Mouse (Mus musculus) embryo, embryonic 10 days (tissue): ENCODE data around the gene Brk1.

Experiments
- DNase-seq: peaks from one replicate; pipeline ENCODE4 v3.0.0-alpha.2; 2015; ENCODE audit warnings: low spot score

Brk1 gene

DNA sequence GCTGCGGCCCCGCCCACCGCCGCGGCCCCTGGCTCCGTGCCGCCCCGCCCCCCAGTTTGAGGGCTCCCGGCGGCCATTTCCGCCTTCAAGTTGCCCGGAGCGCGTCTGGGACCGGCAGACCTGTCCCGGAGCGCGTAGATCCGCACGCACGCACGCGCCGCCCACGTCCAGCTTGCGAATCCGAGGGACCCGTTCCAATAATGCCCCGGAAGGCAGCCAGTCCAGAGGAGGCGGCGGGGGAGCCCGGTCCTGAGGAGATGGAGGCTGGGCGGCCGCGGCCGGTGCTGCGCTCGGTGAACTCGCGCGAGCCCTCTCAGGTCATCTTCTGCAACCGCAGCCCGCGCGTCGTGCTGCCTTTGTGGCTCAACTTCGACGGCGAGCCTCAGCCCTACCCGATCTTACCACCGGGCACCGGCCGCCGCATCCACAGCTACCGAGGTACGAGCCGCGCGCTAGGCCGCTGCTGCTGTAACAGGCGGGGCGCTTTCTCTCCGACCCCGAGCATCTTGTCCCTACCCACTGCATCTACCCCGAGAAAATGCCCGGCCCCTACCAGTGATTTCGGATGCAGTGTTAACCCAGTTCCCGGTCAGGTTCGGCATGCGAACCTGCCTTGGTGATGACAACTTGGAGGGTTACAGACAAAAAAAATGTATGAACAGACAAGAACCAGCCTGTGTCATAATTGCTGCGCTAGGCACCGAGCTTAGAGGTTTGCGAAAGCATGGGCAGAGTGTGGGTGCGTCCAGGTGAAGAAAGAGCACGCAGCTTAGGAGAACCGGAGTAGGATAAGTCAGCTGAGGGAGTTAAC is 19.6 kb downstream of the Brk1 start, which contains the start of gene Vhl:
Gene Vhl (plus strand): TSS at position 19 of the 811 bp plus-strand sequence.
- DNase-seq: peak; percentile 84

DNA sequence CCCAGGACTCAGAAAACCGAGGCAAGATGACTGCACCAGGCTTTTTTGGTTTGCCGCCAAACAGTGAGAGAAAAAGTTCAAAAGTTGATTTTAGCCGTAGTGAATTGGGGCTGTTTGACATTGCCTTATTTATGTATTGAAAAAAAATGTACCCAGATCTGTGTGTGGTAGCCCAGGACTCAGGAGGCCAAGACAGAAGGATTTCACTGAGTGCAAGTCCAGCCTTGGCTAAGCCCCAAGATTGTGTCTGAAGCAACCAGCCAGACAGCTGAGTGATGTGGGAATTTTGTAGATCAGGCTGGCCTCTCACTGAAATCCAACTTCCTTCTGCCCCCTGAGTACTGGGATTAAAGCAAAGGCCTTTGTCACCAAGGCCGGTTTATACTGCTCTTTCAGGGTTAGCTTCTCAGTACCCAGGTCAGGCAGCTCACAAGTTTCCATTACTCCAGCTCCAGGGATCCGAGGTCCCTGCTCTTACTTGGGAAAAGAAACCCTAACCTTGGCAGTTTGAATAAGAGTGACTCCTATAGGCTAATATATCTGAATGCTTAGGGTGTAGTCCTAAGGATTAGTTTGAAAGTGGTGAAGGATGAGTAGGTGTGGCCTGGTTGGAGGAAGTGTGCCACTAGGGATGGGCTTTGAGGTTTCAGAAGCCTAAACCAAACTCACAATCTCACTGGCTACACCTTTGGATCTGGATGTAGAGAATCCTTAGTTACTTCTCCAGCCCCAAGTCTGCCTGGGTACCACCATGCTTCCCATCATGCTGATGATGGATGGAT is 20.6 kb downstream of the Brk1 start:
- no peak for DNase-seq

DNA sequence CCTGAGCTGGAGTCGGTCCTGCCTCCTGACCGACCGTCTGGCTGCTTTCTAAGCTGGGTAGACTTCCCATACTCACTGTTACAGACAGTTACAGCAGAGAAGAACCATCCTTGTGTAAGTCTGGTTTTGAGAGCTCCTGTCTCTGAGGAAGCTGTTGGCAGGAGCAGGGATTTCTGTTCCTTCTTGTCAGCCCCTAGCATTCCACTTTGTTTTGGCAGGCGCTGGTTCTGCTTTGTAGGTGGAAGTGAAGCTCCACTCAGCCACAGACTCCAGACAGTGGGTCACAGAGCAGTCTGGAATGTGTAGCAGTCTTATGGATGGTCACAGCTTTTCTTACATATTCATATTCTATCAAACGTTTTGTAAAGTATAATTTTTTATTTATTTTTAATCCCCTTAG is 25.8 kb downstream of the Brk1 start:
- DNase-seq: no peak

DNA sequence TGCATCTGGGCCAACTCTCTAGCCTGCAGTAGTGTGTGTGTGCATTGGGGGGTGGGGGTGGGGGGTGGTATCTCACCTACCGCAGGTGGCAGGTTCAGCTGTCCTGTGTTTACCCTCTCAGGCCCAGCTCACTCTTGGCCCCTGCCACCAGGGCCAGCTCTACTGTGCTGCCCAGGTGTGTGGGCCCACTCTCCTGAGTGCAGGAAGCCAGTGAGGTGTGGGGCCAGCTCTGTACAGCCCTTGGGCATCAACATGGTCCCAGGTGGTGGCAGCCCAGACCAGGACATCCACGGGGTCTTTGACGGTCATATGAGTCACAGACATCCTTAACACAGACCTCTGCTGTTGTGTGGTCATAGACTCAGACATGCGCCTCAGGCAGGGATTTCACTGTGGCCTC is 28.3 kb downstream of the Brk1 start:
- no peak for DNase-seq

DNA sequence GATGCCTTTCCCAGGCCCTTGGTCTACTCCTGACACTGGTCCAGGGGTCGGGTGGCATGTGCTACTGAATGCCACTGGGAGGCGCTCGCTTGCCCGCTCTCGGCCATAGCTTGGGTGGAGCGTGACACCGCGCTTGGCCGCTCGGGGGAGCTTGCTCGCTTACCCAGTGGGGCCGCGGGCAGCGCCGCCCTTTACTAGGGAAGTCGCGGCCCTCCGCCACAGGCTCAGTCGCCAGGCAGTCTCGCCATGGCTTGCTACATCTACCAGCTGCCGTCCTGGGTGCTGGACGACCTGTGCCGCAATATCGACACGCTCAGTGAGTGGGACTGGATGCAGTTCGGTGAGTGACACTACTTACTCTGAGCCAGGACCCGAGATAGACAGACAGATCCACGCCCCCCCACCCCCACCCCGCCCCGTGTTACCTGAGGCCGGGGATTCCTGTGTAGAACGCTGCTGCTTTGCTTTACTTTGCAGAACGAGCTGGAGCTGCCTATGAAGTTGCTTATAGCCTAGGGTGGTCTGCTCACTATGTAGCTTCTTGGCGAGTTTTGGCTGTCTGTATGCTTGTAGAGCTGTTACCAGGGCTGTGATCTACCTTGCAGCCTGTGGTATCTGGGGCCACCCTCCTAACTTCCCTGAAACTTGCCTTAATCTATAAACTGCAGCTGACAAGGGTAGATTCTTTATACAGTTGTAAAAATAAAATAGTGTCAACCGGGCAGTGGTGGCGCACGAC is 33.9 kb downstream of the Brk1 start, which contains the start of gene Irak2:
Gene Irak2 (plus strand): TSS at position 166 of the 739 bp plus-strand sequence.
- peak; percentile 96 for DNase-seq

DNA sequence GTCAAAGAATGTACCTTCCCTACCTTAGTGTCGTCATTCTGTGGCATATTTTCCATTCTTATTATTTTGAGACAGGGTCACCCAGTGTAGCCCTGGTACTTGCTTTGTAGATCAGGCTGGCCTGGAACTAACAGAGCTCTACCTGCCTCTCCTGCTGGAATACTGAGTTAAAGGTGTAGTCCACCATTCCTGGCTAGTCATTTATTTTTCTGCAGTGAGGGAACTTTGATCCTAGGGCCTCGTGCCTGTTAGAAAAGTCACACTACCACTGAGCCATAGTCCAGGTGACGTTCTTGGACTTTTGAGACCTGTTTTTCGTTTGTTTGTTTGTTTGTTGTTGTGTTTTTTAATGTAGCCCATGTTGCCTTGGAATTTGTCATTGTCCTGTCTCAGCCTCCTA is 34.6 kb downstream of the Brk1 start:
- DNase-seq: no peak

DNA sequence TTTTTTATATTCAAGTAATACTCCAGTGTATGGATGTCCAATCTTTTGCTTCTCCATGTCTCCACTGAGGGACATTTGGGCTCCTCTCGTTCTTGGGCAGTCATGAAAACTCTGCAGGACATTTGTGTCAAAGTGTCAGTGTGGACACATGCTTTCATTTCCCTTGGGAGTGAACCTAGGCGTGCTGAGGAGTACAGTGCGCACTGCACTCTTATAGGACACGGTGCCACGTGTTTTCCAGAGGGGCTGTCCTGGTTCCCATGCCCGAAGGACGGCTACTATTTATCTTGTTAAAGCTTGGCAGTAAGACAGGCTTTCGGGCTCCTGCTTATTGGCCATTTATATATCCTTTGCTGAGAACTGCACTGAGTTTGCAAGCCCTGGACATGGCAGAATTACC is 38.0 kb downstream of the Brk1 start:
- no peak for DNase-seq

DNA sequence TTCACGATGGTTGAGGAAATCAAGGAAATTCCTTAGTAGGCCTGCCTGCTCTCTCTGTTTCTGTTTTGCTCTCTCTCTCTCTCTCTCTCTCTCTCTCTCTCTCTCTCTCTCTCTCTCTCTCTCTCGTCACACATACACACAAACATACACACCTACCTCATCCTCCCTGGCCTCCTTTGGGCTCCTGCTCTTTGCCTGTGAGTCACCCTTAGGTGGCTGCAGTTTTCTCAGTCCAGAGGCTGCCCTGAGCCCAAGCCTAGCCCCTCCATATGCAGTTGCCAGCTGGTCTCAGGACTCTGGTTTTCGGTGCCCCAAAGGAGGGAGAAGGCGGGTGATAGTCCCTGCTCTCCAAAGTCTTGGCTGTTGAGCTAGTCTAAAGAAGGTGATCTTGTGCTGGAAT is 38.4 kb downstream of the Brk1 start:
- DNase-seq: no peak

DNA sequence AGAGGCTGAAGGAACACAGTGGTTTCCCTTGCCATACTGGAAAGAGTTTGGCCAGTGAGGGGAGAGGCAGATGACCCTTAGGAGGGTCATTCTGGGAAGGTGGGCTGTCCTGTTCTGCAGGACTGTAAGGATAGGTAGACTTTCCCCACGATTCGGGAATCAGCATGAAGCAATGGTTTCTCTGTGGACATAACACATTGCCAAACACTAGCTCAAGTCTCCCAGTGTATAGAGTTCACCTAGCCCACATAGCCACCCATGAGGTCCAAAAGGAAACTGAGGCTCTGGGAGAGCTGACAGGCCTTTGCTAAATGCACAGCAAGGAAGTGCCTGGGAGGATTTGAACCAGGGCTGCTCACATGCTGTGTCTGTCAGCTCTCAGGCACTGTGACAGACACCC is 39.4 kb downstream of the Brk1 start:
- DNase-seq: no peak

DNA sequence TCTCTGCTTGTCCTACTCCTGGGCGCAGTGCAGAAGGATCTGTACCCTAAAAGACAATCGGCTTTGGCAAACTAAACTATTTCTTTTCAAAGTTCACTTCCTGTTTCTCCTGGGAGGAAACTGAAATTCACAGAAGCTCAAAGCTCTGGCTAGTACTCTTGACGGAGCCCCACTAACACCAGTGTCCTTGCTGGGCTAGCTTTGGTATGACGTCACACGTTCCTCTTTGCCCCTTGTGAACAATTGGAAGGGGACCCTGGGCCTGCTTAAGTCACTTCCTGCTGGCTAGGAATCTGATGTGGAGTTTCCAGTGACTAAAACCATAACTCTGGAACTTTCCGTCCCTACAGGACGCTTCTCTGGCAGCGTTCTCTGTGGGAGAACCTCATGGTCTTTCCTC is 40.2 kb downstream of the Brk1 start:
- no peak for DNase-seq

DNA sequence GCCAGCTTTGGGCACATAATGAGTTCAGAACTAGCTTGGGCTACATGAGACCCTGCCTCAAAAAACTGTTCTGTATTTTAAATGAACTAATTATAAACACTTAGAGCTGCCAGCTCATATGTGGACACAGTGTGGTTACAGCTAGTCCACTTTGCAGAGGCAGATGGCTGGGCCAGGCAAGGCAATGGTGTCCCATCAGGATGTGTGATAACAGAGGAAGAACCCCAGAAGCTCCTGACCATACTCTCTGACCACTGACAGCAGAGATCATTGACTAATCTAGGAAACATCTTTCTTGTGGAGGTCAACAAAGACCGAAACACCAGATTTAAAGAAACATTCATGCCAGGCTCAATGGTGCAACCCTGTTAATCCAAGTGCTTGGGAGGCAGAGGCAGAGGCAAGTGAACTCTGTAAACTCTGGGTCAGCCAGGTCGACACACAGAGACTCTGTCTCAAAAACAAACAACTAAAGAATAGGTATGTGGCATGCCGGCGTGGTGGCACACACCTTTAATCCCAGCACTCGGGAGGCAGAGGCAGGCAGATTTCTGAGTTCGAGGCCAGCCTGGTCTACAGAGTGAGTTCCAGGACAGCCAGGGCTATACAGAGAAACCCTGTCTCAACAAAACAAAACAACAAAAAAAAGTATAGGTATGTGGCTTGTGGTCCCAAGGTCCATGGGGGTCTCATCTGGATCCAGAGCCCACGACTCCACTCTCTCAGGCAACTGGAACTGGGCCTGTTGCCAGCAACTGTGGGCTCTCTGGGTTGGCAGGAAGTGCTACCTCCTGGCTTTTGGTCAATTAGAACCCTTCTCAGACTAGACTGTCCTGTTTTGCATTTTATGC is 45.0 kb downstream of the Brk1 start:
- DNase-seq: no peak

DNA sequence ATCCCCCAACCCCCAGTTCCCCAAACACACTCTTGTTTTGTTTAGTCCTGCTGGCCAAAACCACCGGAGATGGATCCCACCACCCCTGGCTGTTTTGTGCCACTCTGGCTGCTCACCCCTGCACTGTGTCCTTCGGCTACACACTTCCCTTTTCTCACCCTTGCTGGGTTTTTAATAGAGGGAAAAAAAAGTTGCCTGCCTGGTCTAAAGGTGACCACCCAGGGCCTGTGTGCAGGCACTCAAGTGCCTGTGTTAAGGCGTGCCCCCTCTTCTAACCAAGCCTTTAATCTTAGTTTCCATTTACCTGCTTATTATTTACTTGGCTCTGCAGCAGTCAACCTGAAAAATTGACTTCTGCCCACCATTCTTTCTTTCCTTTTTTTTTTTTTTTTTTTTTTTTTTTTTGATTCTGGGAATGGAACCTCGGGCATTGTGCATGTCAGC is 45.6 kb downstream of the Brk1 start:
- no peak for DNase-seq

DNA sequence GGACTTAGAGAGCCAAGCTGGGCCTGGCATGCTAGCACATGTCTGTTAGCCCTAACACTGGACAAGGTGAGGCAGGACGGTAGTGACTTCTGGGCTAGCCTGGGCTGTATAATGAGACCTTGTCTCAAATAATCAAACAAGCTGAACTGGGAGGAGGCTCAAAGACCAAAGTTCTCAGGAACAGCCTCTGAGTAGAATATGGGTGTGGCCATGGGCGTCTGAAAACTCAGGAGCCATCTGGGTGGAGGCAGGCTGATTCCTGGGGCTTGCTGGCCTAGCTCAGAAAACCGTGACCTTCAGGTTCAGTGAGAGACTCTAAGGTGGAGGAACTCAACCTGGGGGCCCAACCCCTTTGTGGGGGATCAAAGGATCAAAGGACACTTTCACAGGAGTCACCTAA is 47.1 kb downstream of the Brk1 start:
- no peak for DNase-seq

DNA sequence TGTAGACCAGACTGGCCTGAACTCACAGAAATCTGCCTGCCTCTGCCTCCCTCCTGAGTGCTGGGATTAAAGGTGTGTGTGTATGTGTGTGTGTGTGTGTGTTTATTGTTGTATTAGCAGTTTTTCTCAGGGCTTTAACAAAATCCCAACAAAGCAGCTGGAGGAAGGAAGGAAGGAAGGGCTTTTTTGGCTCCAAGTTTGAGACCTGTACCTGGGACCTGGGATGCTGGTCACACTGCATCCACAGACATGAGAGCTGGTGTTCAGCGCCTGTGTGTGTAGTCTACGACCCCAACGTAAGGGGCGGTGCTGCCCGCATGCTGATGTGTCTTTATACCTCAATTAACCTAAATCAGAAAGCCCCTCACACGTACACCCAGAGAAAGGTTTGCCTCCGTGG is 49.0 kb downstream of the Brk1 start:
- no peak for DNase-seq

DNA sequence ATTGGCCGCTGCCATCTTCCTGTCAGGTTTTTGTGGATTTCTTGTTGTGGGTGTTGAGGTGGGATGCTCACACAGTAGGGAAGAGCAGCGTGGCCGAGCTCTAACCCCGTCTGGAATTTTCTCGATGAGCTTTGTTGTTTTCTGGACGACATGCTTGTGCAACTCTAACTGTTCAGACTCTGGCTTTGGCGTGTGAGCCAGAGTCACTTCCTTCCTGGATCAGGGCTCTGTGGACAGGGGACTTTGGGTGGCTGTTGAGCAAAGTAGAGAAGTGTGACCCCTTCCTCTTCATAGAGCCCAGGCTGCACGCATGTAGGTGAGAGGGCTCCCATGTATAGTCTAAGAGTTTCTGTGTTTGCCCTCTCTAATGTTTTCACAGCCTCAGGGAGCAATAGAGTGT is 49.5 kb downstream of the Brk1 start:
- DNase-seq: no peak

DNA sequence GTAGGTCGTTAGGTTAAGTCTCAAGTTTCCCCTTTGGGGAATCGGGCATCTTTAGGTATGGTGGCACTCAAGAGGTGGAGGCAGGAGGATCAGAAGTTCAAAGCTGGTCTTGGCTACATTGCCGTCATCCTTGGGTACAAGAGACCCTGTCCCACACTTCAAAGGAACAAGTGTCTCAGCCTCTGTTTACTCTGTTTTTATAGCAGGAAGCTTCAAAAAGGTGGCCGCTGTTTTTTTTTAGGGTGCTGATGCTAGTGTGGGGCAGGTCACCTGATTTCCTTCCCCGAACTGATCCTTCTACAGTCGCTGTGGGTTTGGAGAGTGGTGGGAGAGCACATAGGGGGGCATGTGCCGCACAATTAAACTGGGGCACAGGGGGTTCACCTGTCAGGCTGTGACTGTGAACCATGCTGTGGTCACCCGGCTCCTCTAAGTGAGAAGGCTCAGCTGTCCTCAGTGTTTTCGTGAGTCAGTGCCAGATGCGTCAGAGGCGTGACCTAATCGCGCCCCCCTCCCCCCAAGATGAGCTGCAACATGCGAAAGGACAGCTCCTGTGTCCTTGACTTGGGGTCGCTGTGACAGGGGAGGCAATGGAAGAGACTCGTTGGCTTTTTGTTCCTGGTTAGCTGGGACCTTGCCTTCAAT is 50.3 kb downstream of the Brk1 start:
- DNase-seq: no peak

DNA sequence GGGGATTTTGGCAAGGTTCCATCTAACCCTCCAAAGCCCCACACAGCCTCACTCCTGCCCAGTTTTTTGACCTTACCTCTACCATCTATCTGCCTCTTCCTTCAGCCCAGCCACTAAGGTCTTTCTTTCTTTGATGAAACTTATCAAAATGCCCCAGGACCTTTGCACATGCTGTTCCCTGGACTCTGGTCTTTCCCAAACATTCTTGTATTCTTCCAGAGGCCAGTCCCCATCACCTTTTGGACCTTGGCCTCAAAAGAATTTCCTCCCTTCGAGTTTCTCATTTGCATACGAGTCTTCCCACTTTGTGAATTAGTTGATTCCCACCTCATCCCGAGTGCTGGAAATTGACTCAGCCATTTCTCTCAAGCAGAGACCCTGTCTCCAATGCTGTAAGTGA is 50.9 kb downstream of the Brk1 start:
- DNase-seq: no peak

DNA sequence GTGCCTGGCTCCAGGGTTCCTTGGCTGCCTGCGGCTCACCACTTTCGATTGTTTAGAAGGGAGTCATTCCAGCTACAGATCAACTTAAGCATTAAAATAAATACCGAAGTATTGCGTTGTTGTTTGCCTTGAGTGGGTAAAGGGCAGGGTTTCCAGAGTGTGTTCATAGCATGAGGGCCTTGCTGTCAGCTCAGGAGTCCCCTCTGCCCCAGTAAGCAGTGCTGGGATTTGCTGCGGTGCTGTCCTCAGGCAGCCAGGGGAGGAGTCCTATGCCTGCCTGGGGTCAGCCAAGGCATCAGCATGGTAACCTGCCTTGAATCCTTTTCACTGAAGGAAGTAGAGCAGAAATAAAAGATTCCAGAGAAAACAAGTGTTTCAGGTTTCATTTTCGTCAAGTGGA is 52.3 kb downstream of the Brk1 start:
- no peak for DNase-seq

DNA sequence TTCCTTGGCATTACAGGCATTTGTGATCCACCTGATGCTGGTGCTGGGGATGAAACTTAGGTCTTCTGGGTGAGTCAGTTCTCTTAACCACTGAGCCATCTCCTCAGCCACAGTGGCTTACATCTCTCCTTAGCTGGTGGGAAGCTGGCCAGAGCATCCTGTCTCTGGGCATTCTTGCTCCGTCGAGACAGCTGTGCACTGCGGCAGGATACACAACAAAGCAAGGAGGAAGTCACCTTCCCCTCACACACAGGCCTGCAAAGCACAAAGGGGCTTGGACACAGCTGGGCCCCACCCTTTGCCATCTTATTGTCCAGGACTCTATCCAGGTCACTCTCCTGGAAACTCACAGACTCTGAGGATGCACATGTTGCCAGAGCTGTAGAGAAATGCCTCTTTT is 53.7 kb downstream of the Brk1 start:
- DNase-seq: no peak

DNA sequence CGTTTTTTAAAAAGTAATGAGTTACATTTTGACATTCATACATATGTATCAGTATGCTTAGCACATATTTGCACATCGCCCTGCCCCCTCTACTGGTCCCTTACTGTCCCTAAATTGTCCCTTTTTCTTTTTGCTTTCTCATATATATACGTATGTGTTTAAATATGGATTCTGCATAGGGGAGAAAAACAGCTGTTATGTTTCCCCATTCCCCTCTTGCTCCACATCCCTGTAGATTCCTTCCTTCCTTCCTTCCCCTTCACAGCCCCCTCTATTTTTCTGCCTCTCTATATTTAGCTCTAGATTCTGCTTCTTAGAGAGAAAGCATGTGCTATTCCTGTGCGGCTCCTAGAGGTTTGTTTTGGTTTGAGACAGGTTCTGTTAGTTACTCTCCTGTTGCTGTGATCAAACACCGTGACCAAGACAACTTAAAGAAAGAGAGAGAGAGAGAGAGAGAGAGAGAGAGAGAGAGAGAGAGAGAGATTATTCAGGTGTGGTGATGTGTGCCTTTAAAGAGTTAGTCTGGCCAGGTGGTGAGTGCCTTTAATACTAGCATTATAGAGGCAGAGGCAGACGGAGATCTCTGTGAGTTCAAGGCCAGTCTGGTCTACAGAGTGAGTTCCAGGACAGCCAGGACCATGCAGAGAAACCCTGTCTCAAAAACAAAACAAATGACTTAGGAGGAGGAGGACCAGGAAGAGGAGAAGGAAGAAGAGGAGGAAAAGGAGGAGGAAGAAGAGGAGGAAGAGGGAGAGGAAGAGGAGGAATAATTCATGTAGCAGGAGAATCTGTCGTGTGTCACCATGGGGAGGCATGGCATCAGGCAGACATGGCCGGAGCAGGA is 55.3 kb downstream of the Brk1 start:
- DNase-seq: no peak
